Mouse (Mus musculus) kidney, adult 2 months (tissue): ENCODE measurements around the gene Cachd1. TPM values are rescaled to one million over a fixed set of nuclear protein-coding genes. Genes with fewer than 3 reads are reported as not detected.
A peak's percentile ranks its signal among the peaks of the same experiment; 100 is the strongest.

ENCODE experiments used
- DNase-seq: peaks from one replicate; pipeline ENCODE4 v3.0.0; 2021
- H3K27ac ChIP-seq: fragments of 200-500 bp; 2 replicates; pipeline ENCODE4 v1.5.1; 2012; ENCODE audit warnings: low read depth, low read length, control low read depth, inconsistent platforms; ENCODE audit not compliant: insufficient read depth
- H3K27me3 ChIP-seq: fragments of 200-500 bp; replicated peaks from 2 replicates; pipeline ENCODE4 v1.6.1; 2012; ENCODE audit warnings: mild to moderate bottlenecking, moderate library complexity, low read length, inconsistent platforms; ENCODE audit not compliant: control insufficient read depth, insufficient read depth
- H3K36me3 ChIP-seq: fragments of 200-500 bp; 2 replicates; pipeline ENCODE4 v1.6.1; 2012; ENCODE audit warnings: mild to moderate bottlenecking, moderate library complexity, low read length, inconsistent platforms; ENCODE audit not compliant: control insufficient read depth, insufficient read depth
- H3K4me1 ChIP-seq: fragments of 200-500 bp; 2 replicates; pipeline ENCODE4 v1.6.1; 2011; ENCODE audit warnings: low read length; ENCODE audit not compliant: control insufficient read depth, insufficient read depth
- H3K4me3 ChIP-seq: fragments of 200-500 bp; 2 replicates; pipeline ENCODE4 v1.5.1; 2011; ENCODE audit warnings: mild to moderate bottlenecking, low read depth, low read length, control low read depth; ENCODE audit not compliant: insufficient read depth
- CTCF ChIP-seq: fragments of 200-500 bp; conservative IDR thresholded peaks from 2 replicates; pipeline ENCODE4 v1.5.1; 2011; ENCODE audit warnings: low read depth, mild to moderate bottlenecking, control low read depth, low read length, moderate library complexity, mixed read lengths; ENCODE audit not compliant: insufficient read depth, insufficient read length
- POLR2A ChIP-seq: fragments of 200-500 bp; IDR thresholded peaks from one replicate; pipeline ENCODE4 v1.6.1; 2011; ENCODE audit warnings: low read depth, low read length, control low read depth
- WGBS: fragments of 180-500 bp; shearing (Covaris S2); methylation state at CpG from one replicate; pipeline ENCODE4 v1.1.7; 2018; 5-methylcytosine and 5-hydroxymethylcytosine counted together
- polyA plus RNA-seq: library from polyadenylated mRNA; depleted of rRNA; stranded (reverse); fragments of >200 nt; gene quantifications from 2 replicates; pipeline ENCODE4 v1.2.3, GENCODE M21; 2012

The Cachd1 gene
- polyA plus RNA-seq, 1 experiment, result 69.3 TPM

- 40% methylated on average over 11 of the region's 11 CpGs for WGBS
- DNase-seq, result peak; percentile 86
- no peak for TF ChIP-seq CTCF
- Histone ChIP-seq H3K27me3 (no peaks in the 10 kb centered on the region), H3K4me3 (no peak overlapping the region), H3K4me1 (peaks cover 21% of the 10 kb centered on the region; the same call in 1 of the 2 replicates), H3K27ac (peak overlapping the region; percentile 66), H3K36me3 (no peaks in the 10 kb centered on the region; the same call in 1 of the 2 replicates)
Measured at GRCm38 (mm10) chr4:100922816-100923554, 146.5 kb downstream of the Cachd1 start.

GRCm38 (mm10) chr4:100923598-100923997, 147.1 kb downstream of the Cachd1 start:
- H3K27me3 ChIP-seq, result no peaks in the 10 kb centered on the region
- H3K4me3 ChIP-seq, result no peak overlapping the region
- TF ChIP-seq CTCF (no peak), POLR2A (no peak)
- H3K27ac ChIP-seq, result 0 out of 2 replicates have a peak overlapping the region, but pooled peaks have one; percentile 11
- H3K36me3 ChIP-seq, result no peaks in the 10 kb centered on the region; the same call in 1 of the 2 replicates
- WGBS, result 59% methylated on average over 6 of the region's 6 CpGs
- peaks cover 21% of the 10 kb centered on the region; the same call in 1 of the 2 replicates for H3K4me1 ChIP-seq
- no peak for DNase-seq

- Histone ChIP-seq H3K36me3 (no peaks in the 10 kb centered on the region), H3K4me1 (peaks cover 21% of the 10 kb centered on the region; the same call in 1 of the 2 replicates), H3K27me3 (no peaks in the 10 kb centered on the region), H3K4me3 (no peak overlapping the region), H3K27ac (no peak overlapping the region)
- WGBS, result 81% methylated on average over 4 of the region's 4 CpGs
- TF ChIP-seq CTCF, result no peak
- no peak for TF ChIP-seq POLR2A
- DNase-seq, result no peak
Measured at GRCm38 (mm10) chr4:100924276-100924675, 147.8 kb downstream of the Cachd1 start.

- Histone ChIP-seq H3K4me1 (peaks cover 21% of the 10 kb centered on the region; the same call in 1 of the 2 replicates), H3K36me3 (no peaks in the 10 kb centered on the region), H3K27ac (no peak overlapping the region), H3K27me3 (no peaks in the 10 kb centered on the region), H3K4me3 (no peak overlapping the region)
- TF ChIP-seq CTCF, result no peak
- TF ChIP-seq POLR2A, result no peak
- DNase-seq, result no peak
- WGBS, result 78% methylated on average over 1 of the region's 1 CpGs
Measured at GRCm38 (mm10) chr4:100925153-100925552, 148.7 kb downstream of the Cachd1 start.

- peaks cover 21% of the 10 kb centered on the region; the same call in 1 of the 2 replicates for H3K4me1 ChIP-seq
- no peak for TF ChIP-seq POLR2A
- no peak for TF ChIP-seq CTCF
- WGBS, result 52% methylated on average over 3 of the region's 3 CpGs
- H3K27me3 ChIP-seq, result no peaks in the 10 kb centered on the region
- H3K4me3 ChIP-seq, result no peak overlapping the region
- DNase-seq, result no peak
- H3K36me3 ChIP-seq, result no peaks in the 10 kb centered on the region
- no peak overlapping the region for H3K27ac ChIP-seq
Measured at GRCm38 (mm10) chr4:100926608-100927007, 150.1 kb downstream of the Cachd1 start.

GRCm38 (mm10) chr4:100927059-100927458, 150.6 kb downstream of the Cachd1 start:
- WGBS, result 74% methylated on average over 2 of the region's 2 CpGs
- no peak for TF ChIP-seq POLR2A
- Histone ChIP-seq H3K27ac (no peak overlapping the region), H3K4me3 (no peak overlapping the region), H3K4me1 (peaks cover 21% of the 10 kb centered on the region; the same call in 1 of the 2 replicates), H3K36me3 (no peaks in the 10 kb centered on the region), H3K27me3 (no peaks in the 10 kb centered on the region)
- no peak for DNase-seq

- no peak overlapping the region for H3K27ac ChIP-seq
- no peaks in the 10 kb centered on the region for H3K4me1 ChIP-seq
- no peaks in the 10 kb centered on the region for H3K27me3 ChIP-seq
- H3K4me3 ChIP-seq, result no peak overlapping the region
- DNase-seq, result no peak
- TF ChIP-seq CTCF (no peak), POLR2A (no peak)
- 63% methylated on average over 7 of the region's 7 CpGs for WGBS
- H3K36me3 ChIP-seq, result no peaks in the 10 kb centered on the region
Measured at GRCm38 (mm10) chr4:100943689-100944088, 167.2 kb downstream of the Cachd1 start.
